Mouse (Mus musculus) spleen, postnatal 4 days (tissue): ENCODE measurements around the gene Hmga1b.
A peak's percentile ranks its signal among the peaks of the same experiment; 100 is the strongest.
"Not testable (repeated sequence)": the region's sequence is repeated elsewhere in the genome, so short reads cannot be mapped to it uniquely, and the experiment has no call there.

ENCODE experiments used
- DNase-seq, 2 experiments: peaks; one replicate each; pipeline ENCODE4 v3.0.0; 2022; ENCODE audit warnings: low spot score in 2 of 2

The Hmga1b gene

DNA sequence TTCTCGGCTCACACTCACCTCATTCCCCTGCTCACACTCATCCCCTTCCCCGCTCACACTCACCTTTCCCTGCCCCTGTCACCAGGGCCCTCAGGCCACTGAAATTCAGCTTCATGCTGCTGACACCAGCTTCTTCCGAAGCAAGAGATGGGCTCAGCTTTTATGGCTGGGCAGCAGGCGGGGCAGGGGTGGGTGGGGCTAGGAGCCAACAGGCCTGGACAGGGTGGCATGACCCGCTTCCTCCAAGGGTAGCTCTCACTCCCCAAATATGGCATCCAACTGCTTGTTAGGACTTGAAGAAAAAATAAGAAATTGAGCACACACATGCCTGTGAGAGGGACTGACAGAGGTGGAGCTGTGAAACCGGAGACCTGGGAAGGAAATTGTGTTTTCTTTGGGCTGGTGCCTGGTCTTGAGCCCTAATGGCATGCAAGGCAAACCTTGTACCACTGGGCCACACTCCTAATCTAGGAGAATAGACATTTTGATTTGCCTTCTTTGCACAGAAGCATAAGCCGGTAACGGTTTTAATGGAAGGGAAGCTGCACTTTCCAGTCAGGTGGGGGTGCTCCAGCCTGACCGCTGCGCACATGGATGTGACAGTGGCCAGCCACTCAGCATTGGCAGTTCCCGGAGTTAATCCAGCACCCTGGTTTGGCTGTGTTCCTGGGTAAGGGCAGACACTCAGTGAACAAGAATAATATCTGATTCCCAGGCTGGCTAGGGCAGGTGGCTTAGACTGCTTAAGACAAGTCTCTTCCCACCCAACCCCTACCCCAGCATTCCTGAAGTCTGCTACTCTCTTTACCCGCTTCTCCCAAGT lies 30.5 kb upstream of the Hmga1b start, which contains the start of gene Cbr2:
Gene Cbr2, minus strand, starts transcription at position 257 of the 823 bp plus-strand sequence.
- peak; percentile 11 to 53 for DNase-seq

DNA sequence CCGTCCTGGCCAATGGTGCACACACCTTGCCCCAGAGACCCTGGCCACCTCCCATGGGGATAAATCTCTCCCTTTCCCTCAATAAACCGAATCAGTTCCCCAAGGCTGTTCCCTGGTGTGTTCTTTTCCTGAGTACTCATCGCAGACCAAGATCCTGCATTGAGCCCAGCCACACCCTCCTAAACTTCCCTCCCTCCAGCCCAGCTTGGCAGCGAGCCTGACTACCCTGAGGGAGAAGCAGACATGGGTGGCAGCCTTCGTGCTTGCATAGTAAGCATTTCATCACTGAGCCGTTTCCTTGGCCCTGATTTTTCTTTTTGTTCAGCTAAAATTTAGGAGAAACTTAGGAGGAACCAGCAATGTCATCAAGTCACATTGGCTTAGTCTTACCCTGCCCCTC lies 29.1 kb upstream of the Hmga1b start:
- peak; percentile 12 to 53 for DNase-seq

DNA sequence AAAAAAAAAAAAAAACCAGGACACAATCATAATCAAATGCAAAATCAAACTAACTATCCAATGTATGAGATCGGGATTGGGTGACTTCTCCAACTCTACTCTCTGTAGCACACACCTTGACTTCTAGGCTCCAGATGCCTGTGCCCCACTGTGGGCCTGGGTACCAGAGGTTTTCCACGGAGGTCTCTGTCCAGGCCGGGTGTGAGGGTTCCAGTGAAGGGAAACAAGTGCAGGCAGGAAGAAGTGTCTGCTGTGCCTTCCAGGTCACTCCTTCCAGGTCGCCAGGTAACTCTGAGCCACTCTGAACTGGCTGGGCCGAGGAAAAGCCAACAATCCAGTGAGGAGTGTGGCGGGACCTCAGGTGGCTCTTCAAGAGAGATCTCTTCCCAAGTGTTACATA lies 26.2 kb upstream of the Hmga1b start:
- peak in 1 of 2 experiments; percentile 51 for DNase-seq

DNA sequence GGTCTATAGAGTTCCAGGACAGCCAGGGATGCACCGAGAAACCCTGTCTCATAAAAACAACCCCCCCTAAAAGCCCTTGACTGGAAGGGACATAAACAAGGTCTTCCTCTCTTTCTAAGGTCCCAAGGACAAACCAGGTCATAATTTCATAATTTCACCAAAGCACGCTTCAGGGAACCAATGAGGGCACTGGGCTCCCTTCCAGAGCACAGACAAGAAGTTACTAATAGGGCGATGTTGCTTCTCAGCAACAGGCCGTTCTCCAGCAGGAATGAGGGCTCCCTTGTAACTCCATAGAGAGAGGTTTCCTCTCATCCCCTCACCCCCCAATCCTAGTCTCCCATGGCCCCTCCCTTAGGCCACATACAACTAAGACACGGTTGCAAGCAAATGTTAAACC lies 21.6 kb upstream of the Hmga1b start:
- DNase-seq: no peak

DNA sequence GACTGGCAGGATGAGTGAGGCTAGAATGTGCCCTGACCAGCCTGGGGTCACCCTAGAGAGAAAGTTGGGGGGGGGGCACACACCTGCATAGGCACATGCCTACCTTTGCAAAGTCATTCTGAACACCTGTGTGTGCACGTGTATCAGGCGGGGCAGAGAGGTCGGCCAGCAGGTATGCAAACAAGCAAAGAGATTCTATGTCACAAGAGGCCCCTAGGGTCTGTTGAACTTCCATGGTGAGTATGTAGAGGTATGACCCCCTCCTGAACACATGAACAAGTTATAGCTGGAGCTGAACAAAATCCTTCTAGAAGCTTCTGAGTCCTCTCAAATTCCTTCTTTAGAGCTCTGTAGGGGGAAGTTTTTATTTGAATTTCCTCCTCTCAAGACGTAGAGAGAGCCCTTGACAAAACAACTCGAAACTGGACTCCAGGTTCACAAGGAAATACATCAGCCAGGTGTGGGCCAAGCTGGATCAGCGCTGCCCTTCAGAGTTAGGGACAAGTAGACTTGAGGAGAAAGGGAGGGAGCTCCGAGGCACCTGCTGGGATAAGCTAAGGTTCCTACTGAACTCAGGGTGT lies 18.4 kb upstream of the Hmga1b start:
- no peak for DNase-seq

DNA sequence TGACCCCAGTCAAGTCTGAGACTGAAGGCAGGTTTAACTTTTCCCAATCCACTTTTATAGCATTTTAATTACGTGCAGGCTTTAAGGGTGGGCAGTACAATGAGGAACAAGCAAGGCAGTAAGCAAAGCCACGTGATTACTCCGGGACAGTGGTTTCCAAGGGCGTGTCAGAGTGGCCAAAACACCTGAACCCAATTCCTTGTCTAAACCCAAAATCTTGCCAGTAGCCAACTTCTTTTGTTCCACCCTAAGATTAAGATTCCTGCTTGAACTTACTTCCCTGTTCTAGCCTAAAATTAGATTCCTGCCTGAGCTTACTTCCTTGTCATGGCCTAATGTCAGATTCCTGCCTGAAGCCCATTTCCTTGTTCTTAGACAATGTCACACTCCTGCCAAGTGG lies 14.6 kb upstream of the Hmga1b start:
- DNase-seq: no peak

DNA sequence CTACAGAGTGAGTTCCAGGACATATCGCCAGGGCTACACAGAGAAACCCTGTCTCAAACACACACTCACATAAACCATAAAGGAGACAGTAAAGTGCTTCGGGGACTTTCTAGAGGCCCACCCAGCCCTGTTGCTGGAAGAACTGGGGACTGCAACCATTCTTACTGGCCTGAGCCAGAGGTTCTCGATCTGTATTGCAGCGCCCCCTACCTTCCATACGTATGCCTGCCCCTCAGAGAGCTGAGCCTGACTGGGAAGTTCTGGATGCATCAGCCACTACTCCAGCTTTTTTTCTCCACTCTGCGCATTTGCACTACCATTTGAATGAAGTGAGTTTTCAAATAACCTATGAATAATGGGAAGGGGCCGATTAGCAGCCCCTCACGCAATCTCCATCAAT lies 13.2 kb upstream of the Hmga1b start:
- no peak for DNase-seq

DNA sequence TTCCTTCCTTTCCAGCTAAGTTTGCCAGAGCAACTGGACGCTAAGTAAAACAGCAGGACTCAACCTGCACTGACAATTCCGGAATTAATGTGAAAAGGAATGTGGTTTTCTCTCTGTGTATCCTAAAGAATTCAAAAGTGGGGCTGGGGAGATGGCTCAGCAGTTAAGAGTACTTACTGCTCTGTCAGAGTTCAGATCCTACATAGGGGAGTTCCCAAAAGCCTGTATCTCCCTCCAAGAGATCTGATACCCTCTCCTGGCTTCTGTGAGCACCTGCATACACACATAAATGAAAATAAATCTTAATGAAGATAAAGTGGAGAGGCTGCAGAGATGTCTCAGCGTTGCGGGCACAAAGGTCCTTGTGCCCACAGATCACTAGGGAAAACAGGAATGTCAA lies 11.0 kb upstream of the Hmga1b start:
- DNase-seq: no peak

DNA sequence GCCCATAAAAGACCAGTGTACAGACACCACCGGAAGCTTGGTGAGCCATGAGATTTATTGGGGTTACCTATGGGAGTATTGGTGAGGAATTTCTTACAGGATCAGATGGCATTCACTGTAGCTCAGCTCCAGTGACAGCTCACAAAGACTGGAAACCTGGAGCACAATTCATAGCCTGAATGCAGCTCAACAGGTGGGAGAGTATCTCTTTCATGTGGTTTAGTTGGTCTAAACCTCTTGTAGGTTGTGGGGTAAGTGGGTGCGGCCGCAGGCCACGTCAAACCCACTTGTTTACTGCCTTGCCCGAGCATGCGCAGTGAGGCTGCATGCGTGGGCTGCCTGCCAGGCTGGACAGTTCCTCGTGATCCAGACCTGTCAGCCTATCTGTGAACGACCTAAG lies 2.4 kb upstream of the Hmga1b start:
- DNase-seq: no peak

DNA sequence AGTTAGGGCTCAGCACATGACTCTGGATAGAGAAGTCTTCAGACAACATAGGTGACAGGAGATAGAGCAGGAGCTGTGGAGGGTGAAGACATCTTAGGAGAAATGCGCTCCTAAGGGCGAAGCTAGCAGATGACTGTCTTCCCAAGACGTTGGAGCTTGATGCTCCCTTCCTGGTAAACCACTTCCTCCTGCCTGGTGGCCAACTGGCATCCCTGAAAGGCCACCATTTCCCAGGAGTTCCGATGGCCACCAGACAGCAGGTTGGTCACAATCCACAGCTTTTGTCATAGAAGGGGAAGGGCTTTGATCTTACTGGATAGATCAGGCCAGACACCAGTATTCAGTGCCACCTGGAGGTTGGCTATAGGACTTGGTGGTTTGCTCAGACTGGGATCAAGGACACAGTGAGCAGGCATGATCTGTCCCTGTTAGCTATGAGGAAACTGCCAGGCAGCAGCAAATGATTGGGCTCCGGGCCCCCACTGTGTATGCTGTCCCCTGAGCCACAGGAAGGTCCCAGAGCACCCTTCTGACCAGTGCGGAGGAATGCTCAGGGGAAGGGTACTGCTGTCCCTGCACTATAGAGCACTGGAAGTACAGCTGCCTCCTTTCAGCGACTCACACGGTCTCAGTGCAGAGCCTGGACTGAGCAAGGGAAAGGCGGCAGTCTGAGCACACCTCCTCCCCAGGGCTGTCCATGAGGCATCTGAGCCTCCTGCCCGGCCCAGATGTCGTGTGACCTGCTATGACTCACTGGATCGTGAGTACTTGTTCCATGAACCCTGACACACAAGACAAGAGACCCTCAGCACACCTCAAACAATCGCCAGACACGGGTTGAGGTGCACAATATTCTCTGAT lies 553 bp upstream of the Hmga1b start:
- DNase-seq: no peak

DNA sequence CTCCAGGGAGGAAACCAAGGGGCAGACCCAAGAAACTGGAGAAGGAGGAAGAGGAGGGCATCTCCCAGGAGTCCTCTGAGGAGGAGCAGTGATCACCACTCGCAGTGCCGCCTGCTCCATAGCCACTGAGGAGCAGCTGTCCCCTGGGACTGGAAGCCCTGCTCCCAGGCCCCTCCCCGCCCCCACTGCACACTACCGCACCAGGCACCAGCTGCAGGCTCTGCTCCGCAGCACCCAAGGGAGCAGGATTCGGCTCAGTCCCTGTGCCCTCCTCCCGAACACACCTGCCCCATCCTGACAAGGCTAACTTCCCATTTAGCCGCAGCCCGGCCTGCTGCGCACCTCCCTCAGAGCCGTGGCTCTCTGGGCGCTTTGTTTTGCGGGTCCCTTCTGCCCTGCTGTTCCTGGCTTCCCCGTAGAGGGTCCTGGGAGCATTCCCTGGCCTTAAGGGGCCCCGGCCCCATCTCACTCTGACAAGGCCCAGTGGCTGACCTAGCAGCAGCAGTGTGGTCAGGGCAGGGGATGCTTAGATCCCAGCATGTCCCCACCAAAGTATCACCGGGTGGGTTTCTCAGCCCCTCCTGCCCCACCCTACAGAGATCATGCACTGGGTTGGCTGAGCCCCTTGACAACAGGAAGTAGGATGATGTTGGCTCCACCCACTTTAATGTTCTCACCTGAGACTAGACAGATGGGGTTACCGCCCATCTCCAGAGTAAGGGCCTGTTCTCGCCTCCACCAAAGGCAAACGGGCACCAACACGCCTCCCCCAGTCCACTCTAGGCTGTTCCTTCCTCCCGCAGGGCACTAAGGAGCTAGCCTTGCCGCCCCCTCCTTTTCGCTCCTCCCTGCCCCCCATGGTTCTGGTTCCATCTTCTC lies 766 bp downstream of the Hmga1b start:
- not testable (repeated sequence) for DNase-seq

DNA sequence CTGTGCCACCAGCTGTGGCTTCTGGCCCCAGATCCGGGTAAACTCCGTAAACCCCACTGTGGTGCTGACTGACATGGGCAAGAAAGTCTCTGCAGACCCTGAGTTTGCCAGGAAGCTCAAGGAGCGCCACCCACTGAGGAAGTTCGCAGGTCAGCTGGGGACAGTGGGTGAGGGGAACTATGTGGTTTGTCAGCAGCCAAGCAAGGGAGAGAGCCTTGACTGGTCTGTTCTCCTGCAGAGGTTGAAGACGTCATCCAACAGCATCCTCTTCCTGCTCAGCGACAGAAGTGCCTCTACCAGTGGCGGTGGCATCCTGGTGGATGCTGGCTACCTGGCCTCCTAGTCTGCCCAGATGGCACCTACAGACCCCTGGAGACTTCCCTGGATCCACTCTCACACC lies 4.4 kb downstream of the Hmga1b start:
- not testable (repeated sequence) for DNase-seq

DNA sequence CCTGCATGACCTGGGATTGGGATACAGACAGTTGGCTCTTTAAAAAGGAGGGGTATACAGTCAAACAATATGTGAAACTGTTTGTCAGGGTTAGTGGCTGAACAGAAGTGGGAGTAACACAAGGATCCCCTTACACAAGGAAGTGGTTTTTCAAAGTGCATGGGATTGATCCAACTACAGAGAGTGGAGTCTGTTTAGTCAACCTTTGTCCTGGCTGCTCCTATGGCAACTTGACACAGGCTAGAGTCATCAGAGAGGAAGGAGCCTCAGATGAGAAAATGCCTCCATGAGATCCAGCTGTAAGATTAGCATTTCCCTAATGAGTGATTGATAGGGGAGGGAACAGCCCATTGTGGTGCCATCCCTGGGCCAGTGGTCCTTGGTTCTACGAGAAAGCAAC lies 5.6 kb downstream of the Hmga1b start:
- no peak for DNase-seq

DNA sequence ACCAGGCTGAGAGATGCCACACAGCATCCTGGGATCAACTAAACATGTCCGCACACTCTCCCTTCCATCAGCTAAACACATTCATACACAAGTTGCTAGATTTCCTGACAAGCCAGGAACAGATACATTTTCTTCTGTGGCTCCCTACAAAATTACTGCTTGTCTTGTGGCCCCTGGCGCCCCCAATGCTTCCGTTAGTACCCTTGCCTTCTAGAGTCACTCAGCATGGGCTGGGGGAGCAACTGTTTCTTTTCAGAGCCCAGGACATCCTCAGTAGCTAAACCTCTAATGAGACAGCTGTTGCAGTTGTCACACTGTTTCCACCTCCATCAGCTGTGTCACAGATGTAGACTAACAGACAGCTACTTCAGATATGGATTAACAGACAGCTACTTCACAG lies 10.2 kb downstream of the Hmga1b start:
- DNase-seq: no peak

DNA sequence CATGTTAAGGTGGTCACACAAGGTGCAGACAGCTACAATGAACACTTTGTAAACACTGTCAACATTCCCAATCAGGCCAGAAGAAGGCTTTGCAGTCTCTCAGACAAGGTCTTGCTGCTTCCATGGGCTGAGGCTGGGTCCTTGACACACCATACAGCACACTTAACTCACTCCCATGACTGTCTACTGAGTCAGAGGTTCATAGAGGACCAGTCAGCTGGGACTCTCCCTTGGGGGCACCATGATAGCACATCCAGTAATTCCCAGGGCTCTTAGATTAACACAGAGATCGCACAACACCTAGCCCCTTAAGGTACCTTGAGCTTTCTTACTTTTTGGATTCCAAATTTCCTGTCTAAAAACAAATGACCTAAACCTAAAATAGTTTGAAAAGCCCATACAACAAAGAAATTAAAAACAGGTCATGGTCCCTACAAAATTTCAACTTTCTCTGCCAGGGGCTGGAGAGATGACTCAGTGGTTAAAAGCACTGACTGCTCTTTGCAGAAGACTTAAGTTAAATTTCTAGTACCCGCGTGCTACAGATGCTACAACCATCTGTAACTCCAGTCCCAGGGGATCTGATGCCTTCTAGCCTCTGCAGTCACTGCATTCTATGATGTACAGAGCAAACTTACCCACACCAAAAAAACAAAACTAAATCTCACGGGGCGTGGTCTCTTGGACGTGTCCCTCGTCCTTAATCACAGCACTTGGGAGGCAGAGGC lies 11.0 kb downstream of the Hmga1b start:
- DNase-seq: no peak

DNA sequence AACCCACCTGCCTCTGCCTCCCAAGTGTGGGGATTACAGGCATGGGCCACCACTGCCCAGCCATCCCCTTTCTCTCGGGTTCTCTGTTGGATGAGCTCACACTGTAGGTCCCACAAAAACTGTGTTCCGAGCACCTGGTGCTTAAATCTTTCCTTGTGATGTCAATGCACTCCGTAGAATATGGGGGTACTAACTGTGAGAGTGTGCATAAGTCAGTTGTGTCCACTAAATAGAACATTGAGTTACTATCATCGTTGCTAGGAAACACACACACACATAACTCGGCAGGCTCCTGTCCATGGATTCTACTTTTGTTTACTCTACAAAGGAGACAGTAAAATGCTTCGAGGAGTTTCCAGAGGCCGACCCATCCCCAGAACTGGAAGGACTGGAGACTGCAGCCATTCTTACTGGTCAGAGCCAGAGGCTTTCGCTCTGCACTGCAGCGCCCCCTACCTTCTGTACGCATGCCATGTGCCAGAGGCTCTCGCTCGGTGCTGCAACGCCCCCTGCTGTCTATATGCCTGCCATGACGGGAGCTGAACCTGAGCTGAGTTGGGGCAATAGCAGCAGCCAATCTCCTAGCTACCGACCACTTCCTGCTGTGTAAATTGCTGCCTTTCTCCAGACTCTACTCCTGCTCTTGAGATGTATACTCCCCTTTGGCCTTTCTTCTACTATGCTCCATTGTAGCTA lies 13.3 kb downstream of the Hmga1b start:
- peak; percentile 92 to 98 for DNase-seq

DNA sequence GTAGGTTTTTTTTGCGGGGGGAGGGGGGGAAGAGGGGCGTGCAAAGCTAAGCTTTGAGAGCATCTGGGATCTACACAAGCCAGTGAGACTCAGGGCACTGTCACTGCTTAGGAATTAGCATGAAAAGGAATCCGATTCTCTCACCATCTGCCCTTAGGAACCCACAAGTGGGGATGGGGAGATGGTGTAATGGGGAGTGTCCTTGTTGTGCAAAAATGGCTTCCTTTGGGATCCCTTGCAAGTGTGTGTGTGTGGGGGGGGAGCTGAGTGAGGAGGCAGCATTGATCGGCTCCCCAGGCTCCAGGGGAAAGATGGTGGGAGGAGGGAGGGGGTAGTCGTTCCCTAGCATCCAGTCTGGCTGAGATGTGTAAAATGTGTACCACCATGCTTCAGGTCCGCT lies 14.5 kb downstream of the Hmga1b start:
- no peak for DNase-seq

DNA sequence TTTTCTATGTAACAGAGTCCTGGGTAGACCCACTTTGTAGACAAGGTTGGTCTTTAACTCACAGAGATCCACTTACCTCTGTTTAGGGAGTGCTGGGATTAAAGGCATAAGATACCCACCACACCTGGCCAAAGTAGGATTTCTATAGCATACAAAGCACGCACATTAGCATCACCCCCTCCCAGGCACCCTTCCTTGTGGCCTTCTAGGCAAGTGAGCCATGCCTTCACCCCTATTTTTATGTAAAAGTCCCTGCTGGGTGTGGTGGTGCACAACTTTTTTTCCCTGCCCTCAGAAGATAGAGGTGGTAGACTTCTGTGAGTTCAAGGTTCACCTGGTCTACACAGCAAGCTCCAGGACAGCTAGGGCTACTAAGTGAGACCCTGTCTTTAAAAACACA lies 17.3 kb downstream of the Hmga1b start:
- no peak for DNase-seq

DNA sequence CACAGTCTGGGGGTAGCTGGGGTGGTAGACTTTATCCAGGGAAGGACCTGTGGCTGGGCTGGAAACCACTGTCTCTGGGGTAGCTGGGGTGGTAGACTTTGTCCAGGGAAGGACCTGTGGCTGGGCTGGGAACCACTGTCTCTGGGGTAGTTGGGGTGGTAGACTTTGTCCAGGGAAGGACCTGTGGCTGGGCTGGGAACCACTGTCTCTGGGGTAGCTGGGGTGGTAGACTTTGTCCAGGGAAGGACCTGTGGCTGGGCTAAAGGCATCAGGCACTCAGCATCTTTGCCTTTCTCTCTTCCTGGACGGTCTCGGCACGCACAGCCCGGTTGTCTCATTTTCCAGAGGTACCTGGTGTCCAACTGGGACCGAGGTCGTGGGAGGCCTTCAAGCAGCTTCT lies 18.8 kb downstream of the Hmga1b start:
- DNase-seq: not testable (repeated sequence)

DNA sequence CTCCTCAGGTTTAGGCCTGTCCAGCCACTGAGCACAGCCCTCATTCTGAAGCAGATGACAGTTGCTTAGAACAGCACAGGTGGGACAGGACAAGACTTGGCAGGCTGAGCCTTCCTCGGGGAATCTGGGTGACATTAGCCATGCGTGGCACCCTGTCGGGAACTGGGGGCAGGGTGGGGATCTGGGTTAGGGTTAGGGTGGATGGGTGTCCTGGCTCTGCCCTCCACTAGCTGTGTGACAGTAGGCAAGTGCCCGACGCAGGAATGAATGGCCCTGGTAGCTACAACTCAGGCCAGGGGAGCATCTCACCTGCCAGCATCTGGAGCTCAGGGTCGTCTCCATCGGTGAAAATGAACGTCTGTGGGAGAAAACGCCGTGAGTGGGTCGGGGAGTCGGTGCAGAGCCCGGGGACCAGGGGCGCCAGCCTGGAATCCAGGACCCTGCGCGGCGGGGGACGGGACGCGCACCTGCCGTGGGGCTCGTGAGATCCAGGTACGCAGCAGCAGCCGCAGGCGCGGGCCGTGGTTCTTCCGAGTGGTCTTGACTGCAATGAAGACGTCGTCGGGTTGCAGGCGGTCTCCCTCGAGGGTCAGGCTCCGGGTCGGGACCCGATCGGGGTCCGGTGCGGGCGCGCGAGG lies 21.0 kb downstream of the Hmga1b start:
- DNase-seq: peak in 1 of 2 experiments; percentile 72
